ENCODE assay signal across 20 mouse cellular contexts in genomic region chr1:186263196-186263595, GRCm38 (mm10).
DNase-seq lines count a peak whose midpoint lies in the region; ATAC-seq and TF ChIP-seq lines count a peak whose summit lies in the region.
"Had no signal": no experiment of that assay in that cellular context is flagged by ENCODE, and none has a peak within 500 bp of the region (broad histone marks: within the 10 kb centered on the region; RNA-seq: fewer than 3 reads in every experiment).

No protein-coding gene starts in this region.

- no peaks in the 10 kb centered on the region for H3K79me2 ChIP-seq in heart, adult 2 months (replicated peaks; ENCODE audit: control insufficient read depth, insufficient read depth, low read length)

- peak overlapping the region; percentile 51 for H3K27ac ChIP-seq in heart, adult 2 months
- H3K27ac ChIP-seq in kidney, embryonic 15.5 days = no peak overlapping the region
- peak overlapping the region; percentile 12; the same call in 1 of the 2 replicates for H3K27ac ChIP-seq in lung, embryonic 15.5 days
- H3K27ac ChIP-seq in stomach, embryonic 16.5 days (ENCODE audit: low read length) = 0 out of 2 replicates have a peak overlapping the region, but pooled peaks have one; percentile 24
- H3K27ac ChIP-seq: embryonic facial prominence, embryonic 10.5 days; forebrain, embryonic 15.5 days; hindbrain, embryonic 15.5 days; kidney, postnatal 0 days; limb, embryonic 12.5 days; liver, embryonic 14.5 days; midbrain, embryonic 12.5 days had no signal

- no peak overlapping the region for H3K4me3 ChIP-seq in heart, adult 2 months
- no peak overlapping the region for H3K4me3 ChIP-seq in kidney, embryonic 15.5 days (replicated peaks)
- no peak overlapping the region for H3K4me3 ChIP-seq in lung, embryonic 15.5 days
- H3K4me3 ChIP-seq in stomach, embryonic 16.5 days (replicated peaks; ENCODE audit: low read length) = no peak overlapping the region
- H3K4me3 ChIP-seq: embryonic facial prominence, embryonic 10.5 days; forebrain, embryonic 15.5 days; hindbrain, embryonic 15.5 days; limb, embryonic 12.5 days; midbrain, embryonic 12.5 days had no signal

- 65% methylated on average over 3 of the region's 3 CpGs for WGBS in heart, adult 2 months
- WGBS in kidney, embryonic 15.5 days = 66% methylated on average over 3 of the region's 3 CpGs
- 62% methylated on average over 3 of the region's 3 CpGs for WGBS in lung, embryonic 15.5 days
- 69% methylated on average over 3 of the region's 3 CpGs for WGBS in stomach, embryonic 16.5 days

- no peak for TF ChIP-seq EP300 in heart, adult 2 months (IDR thresholded peaks at IDR 0.05; ENCODE audit: insufficient read depth, low read depth, low read length)

- no peak for ATAC-seq in kidney, embryonic 15.5 days (replicated peaks; ENCODE audit: low FRiP score)
- ATAC-seq in lung, embryonic 15.5 days (ENCODE audit: borderline replicate concordance, extremely low read depth, low FRiP score, low TSS enrichment) = no peak
- no peak for ATAC-seq in stomach, embryonic 16.5 days (ENCODE audit: insufficient read depth, low FRiP score)
- ATAC-seq: forebrain, embryonic 15.5 days; Patski had no signal

- DNase-seq in heart, adult 2 months = peak; percentile 12 to 28
- DNase-seq in heart, adult 9 months (ENCODE audit: low spot score in 2 of 2) = no peak
- DNase-seq in kidney, adult 9 months = peak; percentile 32
- DNase-seq in lung, postnatal 4 days = no peak
- DNase-seq in MN1 (ENCODE audit: low spot score) = no peak
- DNase-seq: adrenal gland, adult 2 months; cerebellum, adult 11-12 months; cerebellum, postnatal 10 days; gastrocnemius, postnatal 10 days had no signal

- peaks cover 9% of the 10 kb centered on the region for H3K36me3 ChIP-seq in heart, adult 2 months (ENCODE audit: control insufficient read depth, insufficient read depth, low read length)
- no peaks in the 10 kb centered on the region for H3K36me3 ChIP-seq in kidney, embryonic 15.5 days
- H3K36me3 ChIP-seq in lung, embryonic 15.5 days = no peaks in the 10 kb centered on the region
- H3K36me3 ChIP-seq in stomach, embryonic 16.5 days (ENCODE audit: control insufficient read depth, insufficient read depth, low read length) = no peaks in the 10 kb centered on the region
- H3K36me3 ChIP-seq: embryonic facial prominence, embryonic 10.5 days; forebrain, embryonic 15.5 days; hindbrain, embryonic 15.5 days; limb, embryonic 12.5 days; midbrain, embryonic 12.5 days had no signal

- intact Hi-C loops in heart, adult 2 months (cut with DNase I) = loop anchor here (5.0 kb wide), 2 partner anchors 66 to 149 kb away; no protein-coding TSS in a partner anchor

- peaks cover 20% of the 10 kb centered on the region for H3K4me1 ChIP-seq in heart, adult 2 months (ENCODE audit: control insufficient read depth, insufficient read depth, low read length)
- H3K4me1 ChIP-seq in kidney, embryonic 15.5 days = peaks cover 39% of the 10 kb centered on the region
- H3K4me1 ChIP-seq in lung, embryonic 15.5 days = peaks cover 39% of the 10 kb centered on the region
- H3K4me1 ChIP-seq in stomach, embryonic 16.5 days (ENCODE audit: control insufficient read depth, insufficient read depth, low read length) = peaks cover 20% of the 10 kb centered on the region

- H3K27me3 ChIP-seq in heart, adult 2 months (ENCODE audit: control insufficient read depth, insufficient read depth, low read length) = no peaks in the 10 kb centered on the region
- no peaks in the 10 kb centered on the region for H3K27me3 ChIP-seq in kidney, embryonic 15.5 days
- H3K27me3 ChIP-seq in lung, embryonic 15.5 days = no peaks in the 10 kb centered on the region
- H3K27me3 ChIP-seq in stomach, embryonic 16.5 days (ENCODE audit: control insufficient read depth, insufficient read depth, low read length) = no peaks in the 10 kb centered on the region
- H3K27me3 ChIP-seq: forebrain, embryonic 15.5 days; hindbrain, embryonic 15.5 days; limb, embryonic 12.5 days; Patski had no signal

- H3K4me2 ChIP-seq in kidney, embryonic 15.5 days = no peak overlapping the region
- no peak overlapping the region for H3K4me2 ChIP-seq in lung, embryonic 15.5 days
- H3K4me2 ChIP-seq in stomach, embryonic 16.5 days (ENCODE audit: low read depth, low read length) = no peak overlapping the region
- H3K4me2 ChIP-seq: forebrain, embryonic 15.5 days; hindbrain, embryonic 15.5 days; limb, embryonic 12.5 days; midbrain, embryonic 12.5 days had no signal

- no peak overlapping the region for H3K9ac ChIP-seq in heart, adult 2 months (ENCODE audit: low read depth, low read length)
- H3K9ac ChIP-seq in kidney, embryonic 15.5 days = no peak overlapping the region
- H3K9ac ChIP-seq in lung, embryonic 15.5 days = no peak overlapping the region
- no peak overlapping the region for H3K9ac ChIP-seq in stomach, embryonic 16.5 days (ENCODE audit: low read length)
- H3K9ac ChIP-seq: forebrain, embryonic 15.5 days; hindbrain, embryonic 15.5 days; limb, embryonic 12.5 days; liver, embryonic 14.5 days; midbrain, embryonic 12.5 days had no signal

- no peak for TF ChIP-seq POLR2A in heart, adult 2 months (IDR thresholded peaks at IDR 0.05; ENCODE audit: insufficient read depth, low read depth, low read length)

- H3K9me3 ChIP-seq in kidney, embryonic 15.5 days (replicated peaks) = peaks cover 3% of the 10 kb centered on the region; the same call in 1 of the 2 replicates
- no peaks in the 10 kb centered on the region for H3K9me3 ChIP-seq in lung, embryonic 15.5 days
- no peaks in the 10 kb centered on the region for H3K9me3 ChIP-seq in stomach, embryonic 16.5 days (replicated peaks; ENCODE audit: control insufficient read depth, low read length)
- H3K9me3 ChIP-seq: forebrain, embryonic 15.5 days; hindbrain, embryonic 15.5 days had no signal

- TF ChIP-seq CTCF in heart, adult 2 months (IDR thresholded peaks at IDR 0.05) = no peak

Comparison
In these comparisons a context has a peak if more than half of its experiments do, and no peak if none do; other contexts are left out.
1. DNase-seq: peak in heart, adult 2 months (2 of 2) and kidney, adult 9 months (single experiment); none in heart, adult 9 months (0 of 2), lung, postnatal 4 days (0 of 2) and MN1 (single experiment).